ENCODE assay signal across 21 mouse cellular contexts in genomic region chr19:23042168-23042733, GRCm38 (mm10).
DNase-seq lines count a peak whose midpoint lies in the region; ATAC-seq and TF ChIP-seq lines count a peak whose summit lies in the region.
"Had no signal": no experiment of that assay in that cellular context is flagged by ENCODE, and none has a peak within 500 bp of the region (broad histone marks: within the 10 kb centered on the region; RNA-seq: fewer than 3 reads in every experiment).

No protein-coding gene starts in this region.

- 47% methylated on average over 6 of the region's 6 CpGs for WGBS in heart, adult 2 months
- 47% methylated on average over 6 of the region's 6 CpGs for WGBS in lung, embryonic 16.5 days
- WGBS in small intestine, adult 2 months, result 27% methylated on average over 6 of the region's 6 CpGs

- peak; percentile 62 for ATAC-seq in lung, embryonic 16.5 days (ENCODE audit: low read depth)
- ATAC-seq: forebrain, embryonic 13.5 days; midbrain, embryonic 13.5 days had no signal

- no peak for TF ChIP-seq CTCF in heart, adult 2 months (IDR thresholded peaks at IDR 0.05)
- TF ChIP-seq CTCF in small intestine, adult 2 months (IDR thresholded peaks at IDR 0.05; ENCODE audit: extremely low read depth, insufficient read length, insufficient replicate concordance, low read depth, low read length), result no peak

- H3K36me3 ChIP-seq in heart, adult 2 months (ENCODE audit: control insufficient read depth, insufficient read depth, low read length), result no peaks in the 10 kb centered on the region
- no peaks in the 10 kb centered on the region for H3K36me3 ChIP-seq in lung, embryonic 16.5 days (ENCODE audit: control insufficient read depth, insufficient read depth, low read length)
- H3K36me3 ChIP-seq in small intestine, adult 2 months (ENCODE audit: control insufficient read depth, insufficient read depth, low read length), result no peaks in the 10 kb centered on the region
- H3K36me3 ChIP-seq: heart, embryonic 13.5 days; hindbrain, embryonic 12.5 days; liver, embryonic 13.5 days; midbrain, embryonic 13.5 days had no signal

- H3K9me3 ChIP-seq in lung, embryonic 16.5 days (ENCODE audit: control insufficient read depth, low read length), result no peaks in the 10 kb centered on the region
- H3K9me3 ChIP-seq: forebrain, embryonic 13.5 days; heart, embryonic 13.5 days; hindbrain, embryonic 12.5 days; liver, embryonic 13.5 days; midbrain, embryonic 13.5 days had no signal

- intact Hi-C loops in heart, adult 2 months (cut with DNase I), result no loop called here

- H3K4me1 ChIP-seq in heart, adult 2 months (ENCODE audit: control insufficient read depth, insufficient read depth, low read length), result peaks cover 11% of the 10 kb centered on the region
- H3K4me1 ChIP-seq in lung, embryonic 16.5 days (replicated peaks; ENCODE audit: control insufficient read depth, insufficient read depth, low read length), result peaks cover 3% of the 10 kb centered on the region; the same call in 1 of the 2 replicates
- H3K4me1 ChIP-seq in small intestine, adult 2 months (ENCODE audit: control insufficient read depth, insufficient read depth, insufficient read length, low read length), result peaks cover 24% of the 10 kb centered on the region; the same call in 1 of the 2 replicates
- H3K4me1 ChIP-seq: forebrain, embryonic 13.5 days; hindbrain, embryonic 12.5 days; midbrain, embryonic 13.5 days had no signal

- H3K79me2 ChIP-seq in heart, adult 2 months (replicated peaks; ENCODE audit: control insufficient read depth, insufficient read depth, low read length), result no peaks in the 10 kb centered on the region

- H3K9ac ChIP-seq in heart, adult 2 months (ENCODE audit: low read depth, low read length), result no peak overlapping the region
- H3K9ac ChIP-seq in lung, embryonic 16.5 days (ENCODE audit: low read length), result no peak overlapping the region
- H3K9ac ChIP-seq: forebrain, embryonic 13.5 days; heart, embryonic 13.5 days; hindbrain, embryonic 12.5 days; liver, embryonic 13.5 days; lung, embryonic 14.5 days; midbrain, embryonic 13.5 days had no signal

- H3K27ac ChIP-seq in heart, adult 2 months, result peak overlapping the region; percentile 53
- no peak overlapping the region for H3K27ac ChIP-seq in lung, embryonic 16.5 days (ENCODE audit: low read length)
- peak overlapping the region; percentile 92 for H3K27ac ChIP-seq in small intestine, adult 2 months (ENCODE audit: insufficient read depth, low read depth, low read length)
- H3K27ac ChIP-seq: forebrain, embryonic 13.5 days; heart, embryonic 13.5 days; hindbrain, embryonic 12.5 days; kidney, postnatal 0 days; liver, embryonic 13.5 days; midbrain, embryonic 13.5 days; stomach, postnatal 0 days had no signal

- H3K27me3 ChIP-seq in heart, adult 2 months (ENCODE audit: control insufficient read depth, insufficient read depth, low read length), result no peaks in the 10 kb centered on the region
- no peaks in the 10 kb centered on the region for H3K27me3 ChIP-seq in lung, embryonic 16.5 days (ENCODE audit: control insufficient read depth, insufficient read depth, low read depth, low read length)
- H3K27me3 ChIP-seq in small intestine, adult 2 months (ENCODE audit: control insufficient read depth, insufficient read depth, low read length), result no peaks in the 10 kb centered on the region
- H3K27me3 ChIP-seq: forebrain, embryonic 13.5 days; heart, embryonic 13.5 days; hindbrain, embryonic 12.5 days; liver, embryonic 13.5 days; midbrain, embryonic 13.5 days had no signal

- TF ChIP-seq POLR2A in heart, adult 2 months (IDR thresholded peaks at IDR 0.05; ENCODE audit: insufficient read depth, low read depth, low read length), result no peak
- TF ChIP-seq POLR2A in small intestine, adult 2 months (IDR thresholded peaks at IDR 0.05; ENCODE audit: low read depth, low read length), result no peak

- no peak overlapping the region for H3K4me2 ChIP-seq in lung, embryonic 16.5 days (ENCODE audit: low read depth, low read length)
- H3K4me2 ChIP-seq: forebrain, embryonic 13.5 days; heart, embryonic 13.5 days; hindbrain, embryonic 12.5 days; liver, embryonic 13.5 days; lung, embryonic 14.5 days; midbrain, embryonic 13.5 days had no signal

- TF ChIP-seq EP300 in heart, adult 2 months (IDR thresholded peaks at IDR 0.05; ENCODE audit: insufficient read depth, low read depth, low read length), result no peak

- no peak overlapping the region for H3K4me3 ChIP-seq in heart, adult 2 months
- H3K4me3 ChIP-seq in lung, embryonic 16.5 days (ENCODE audit: low read length), result no peak overlapping the region
- H3K4me3 ChIP-seq in small intestine, adult 2 months (ENCODE audit: low read depth, low read length), result no peak overlapping the region
- H3K4me3 ChIP-seq: forebrain, embryonic 13.5 days; heart, embryonic 13.5 days; hindbrain, embryonic 12.5 days; liver, embryonic 13.5 days; midbrain, embryonic 13.5 days had no signal

- DNase-seq in heart, adult 2 months, result no peak
- no peak for DNase-seq in heart, adult 11 months
- no peak for DNase-seq in lung, postnatal 10 days
- peak; percentile 77 for DNase-seq in R1 (ENCODE audit: low read depth, low spot score)
- DNase-seq in left cerebral cortex, adult 18-20 months (ENCODE audit: low spot score in 2 of 2), result no peak
- DNase-seq in gastrocnemius, postnatal 4 days (ENCODE audit: low spot score in 2 of 2), result no peak
- DNase-seq: adrenal gland, postnatal 25 days; cerebellum, adult 9-10 months; heart, adult 18-20 months; heart, postnatal 14 days; liver, embryonic 13.5 days; lung, embryonic 14.5 days; thymus, adult 2 months had no signal
